Mouse (Mus musculus): Measurements from ENCODE around the gene H2-Eb2.

DNA sequence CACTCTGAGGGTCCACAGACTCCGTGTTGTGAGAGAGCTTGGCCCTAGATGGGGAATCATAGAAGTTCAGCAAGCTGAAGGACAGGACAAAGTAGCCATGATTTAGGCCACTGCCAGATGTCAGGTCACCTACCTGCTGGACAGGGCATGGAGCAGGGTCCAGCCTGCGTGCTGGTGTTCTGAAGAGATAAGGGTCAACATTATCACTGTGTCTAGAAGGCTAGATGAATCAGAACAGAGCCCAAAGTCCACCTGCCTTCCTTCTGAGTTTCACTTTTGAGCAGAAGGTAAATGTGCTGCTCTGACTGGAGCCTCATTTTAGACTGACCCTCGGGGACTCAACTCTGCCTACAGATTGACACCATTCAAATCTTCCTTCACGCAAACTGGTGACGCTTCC lies 29.1 kb downstream of the H2-Eb2 start, which contains the start of gene Btnl2:
- TF ChIP-seq ZNF384 (IDR thresholded peaks at IDR 0.05; ENCODE audit: low read depth, low read length) (no peak), MAFK (IDR thresholded peaks at IDR 0.05; ENCODE audit: insufficient read depth, low read depth, low read length) (no peak), CHD2 (IDR thresholded peaks at IDR 0.05; ENCODE audit: low read depth, low read length) (no peak), HCFC1 (IDR thresholded peaks at IDR 0.05; ENCODE audit: borderline replicate concordance, insufficient read depth, low read length) (no peak)
